Mouse (Mus musculus) megakaryocyte, adult 5-6 weeks (primary cell): ENCODE results near the gene Arhgef12. TPM values are rescaled to one million over a fixed set of nuclear protein-coding genes. Genes with fewer than 3 reads are reported as not detected.

Experiments used
- ATAC-seq: 2 replicates; pipeline ENCODE4 v1.8.0; 2016; ENCODE audit warnings: mild to moderate bottlenecking, inconsistent platforms; ENCODE audit not compliant: poor library complexity, severe bottlenecking
- total RNA-seq, 2 experiments: library from RNA; stranded (forward) in 1 of 2; stranded (reverse) in 1 of 2; fragments of 153-499, 151-499 nt in 1 of 2; fragments of 221-1000, 200-1000 nt in 1 of 2; gene quantifications; 2 replicates each; pipeline versions ENCODE4 v1.2.3 to v1.2.4; 2015 to 2017

The Arhgef12 gene
- total RNA-seq, 2 experiments from 2014 or later = 0.78 to 1.1 TPM

- ATAC-seq = no peak
Observed at GRCm38 (mm10) chr9:43083441-43084055, 23.5 kb downstream of the Arhgef12 start.

GRCm38 (mm10) chr9:43078711-43079110 is 28.3 kb downstream of the Arhgef12 start:
- ATAC-seq = no peak

GRCm38 (mm10) chr9:43076163-43076562 is 30.9 kb downstream of the Arhgef12 start:
- no peak for ATAC-seq

GRCm38 (mm10) chr9:43074611-43075010 is 32.4 kb downstream of the Arhgef12 start:
- no peak for ATAC-seq

DNA sequence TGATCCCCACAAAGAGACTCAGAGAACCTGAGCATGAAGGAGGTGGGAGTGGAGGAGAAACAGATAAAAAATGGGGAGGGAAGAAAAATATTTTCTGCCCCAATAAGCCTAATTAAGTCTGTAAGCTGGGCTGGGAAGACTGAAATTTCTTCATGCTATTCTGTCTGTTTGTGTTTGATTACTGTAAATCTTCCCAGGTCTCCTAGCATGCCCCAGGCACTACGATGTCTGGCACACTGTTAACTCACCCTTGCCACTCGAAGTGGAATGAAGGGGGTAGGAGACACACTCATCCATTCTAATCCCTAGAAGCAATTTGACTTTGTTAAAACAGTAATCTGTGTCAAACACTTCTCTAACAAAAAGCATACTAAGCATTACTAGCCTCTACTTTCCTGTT is 35.3 kb downstream of the Arhgef12 start:
- ATAC-seq = no peak

GRCm38 (mm10) chr9:43071176-43071575 is 35.9 kb downstream of the Arhgef12 start:
- no peak for ATAC-seq

GRCm38 (mm10) chr9:43070566-43070965 is 36.5 kb downstream of the Arhgef12 start:
- ATAC-seq = no peak

- no peak for ATAC-seq
Observed at GRCm38 (mm10) chr9:43070153-43070552, 36.9 kb downstream of the Arhgef12 start.

GRCm38 (mm10) chr9:43067896-43068295 is 39.1 kb downstream of the Arhgef12 start:
- no peak for ATAC-seq

DNA sequence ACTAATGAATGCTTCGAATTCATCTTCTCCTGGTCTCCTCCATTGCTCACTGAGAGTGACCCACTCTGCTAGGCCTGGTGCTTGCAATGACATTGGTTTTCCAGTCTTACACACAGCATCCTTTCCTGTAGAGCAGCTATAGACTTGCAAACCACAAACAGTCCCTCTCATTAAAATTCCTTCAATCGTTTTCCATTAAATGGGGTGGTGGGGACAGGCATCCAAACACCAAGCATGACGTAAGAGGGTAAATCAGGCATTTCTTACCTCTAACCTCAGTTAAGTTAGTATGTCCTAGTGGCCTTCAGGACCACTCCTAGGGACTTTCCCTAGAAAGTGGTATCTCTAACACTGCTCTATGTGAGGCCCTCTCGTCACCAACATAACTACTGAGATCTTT is 41.8 kb downstream of the Arhgef12 start:
- no peak for ATAC-seq

GRCm38 (mm10) chr9:43061545-43061944 is 45.5 kb downstream of the Arhgef12 start:
- ATAC-seq = no peak

DNA sequence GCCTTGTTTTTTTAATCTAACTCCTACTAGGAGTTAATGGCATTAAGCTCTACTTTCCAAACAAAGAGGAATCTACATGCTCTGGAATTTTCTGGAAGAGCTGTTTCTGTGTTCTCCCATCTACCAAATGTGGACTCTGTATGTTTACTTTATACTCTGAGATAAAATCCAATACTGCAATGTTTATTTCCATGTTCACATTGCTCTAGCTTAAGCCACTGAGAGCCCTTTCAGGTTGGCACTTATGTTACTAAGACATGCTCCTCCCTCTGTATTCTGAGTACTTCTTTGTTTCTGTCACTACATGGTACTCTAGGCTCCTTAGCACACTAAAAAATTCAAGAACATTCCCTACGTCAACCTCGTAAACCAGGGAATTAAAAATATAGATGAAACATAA is 56.6 kb downstream of the Arhgef12 start:
- no peak for ATAC-seq

- ATAC-seq = no peak
Observed at GRCm38 (mm10) chr9:43044481-43044880, 62.6 kb downstream of the Arhgef12 start.

DNA sequence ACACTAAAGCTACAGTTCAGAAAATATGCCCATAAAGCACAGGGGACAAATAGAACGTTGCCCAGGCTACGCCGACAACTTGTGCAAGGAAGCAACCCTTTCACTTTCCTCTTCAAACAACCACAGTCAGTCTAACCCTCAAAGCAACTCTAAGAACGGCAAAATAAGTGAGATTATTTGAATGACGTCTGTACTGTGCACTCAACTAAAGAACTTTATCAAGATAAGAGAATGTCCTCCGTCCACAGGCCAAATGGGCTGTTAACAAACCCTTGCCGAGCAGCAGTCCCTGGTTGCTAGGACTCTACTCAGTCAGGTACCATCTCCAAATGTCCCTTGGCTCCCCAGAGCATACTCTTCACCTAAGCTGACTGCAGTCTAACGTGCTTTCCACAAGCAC is 68.6 kb downstream of the Arhgef12 start:
- no peak for ATAC-seq

GRCm38 (mm10) chr9:43035208-43035607 is 71.8 kb downstream of the Arhgef12 start:
- ATAC-seq = no peak

DNA sequence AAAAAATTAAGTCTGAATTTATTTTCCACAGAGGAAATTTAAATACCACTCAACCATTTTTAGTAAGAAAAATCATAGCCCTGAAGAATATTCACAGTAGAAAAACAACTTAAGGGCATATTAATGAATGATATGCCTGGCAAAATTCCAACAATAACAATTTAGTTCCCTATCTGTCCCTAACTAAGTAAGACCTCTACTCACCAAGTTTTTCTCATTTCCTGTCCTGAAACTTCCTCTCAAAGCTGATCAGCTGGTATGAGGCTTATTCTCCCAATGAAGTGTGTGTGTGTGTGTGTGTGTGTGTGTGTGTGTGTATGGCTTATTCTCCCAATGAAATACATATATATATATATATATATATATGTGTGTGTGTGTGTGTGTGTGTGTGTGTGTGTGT is 72.8 kb downstream of the Arhgef12 start:
- no peak for ATAC-seq

- no peak for ATAC-seq
Observed at GRCm38 (mm10) chr9:43027757-43028156, 79.3 kb downstream of the Arhgef12 start.

DNA sequence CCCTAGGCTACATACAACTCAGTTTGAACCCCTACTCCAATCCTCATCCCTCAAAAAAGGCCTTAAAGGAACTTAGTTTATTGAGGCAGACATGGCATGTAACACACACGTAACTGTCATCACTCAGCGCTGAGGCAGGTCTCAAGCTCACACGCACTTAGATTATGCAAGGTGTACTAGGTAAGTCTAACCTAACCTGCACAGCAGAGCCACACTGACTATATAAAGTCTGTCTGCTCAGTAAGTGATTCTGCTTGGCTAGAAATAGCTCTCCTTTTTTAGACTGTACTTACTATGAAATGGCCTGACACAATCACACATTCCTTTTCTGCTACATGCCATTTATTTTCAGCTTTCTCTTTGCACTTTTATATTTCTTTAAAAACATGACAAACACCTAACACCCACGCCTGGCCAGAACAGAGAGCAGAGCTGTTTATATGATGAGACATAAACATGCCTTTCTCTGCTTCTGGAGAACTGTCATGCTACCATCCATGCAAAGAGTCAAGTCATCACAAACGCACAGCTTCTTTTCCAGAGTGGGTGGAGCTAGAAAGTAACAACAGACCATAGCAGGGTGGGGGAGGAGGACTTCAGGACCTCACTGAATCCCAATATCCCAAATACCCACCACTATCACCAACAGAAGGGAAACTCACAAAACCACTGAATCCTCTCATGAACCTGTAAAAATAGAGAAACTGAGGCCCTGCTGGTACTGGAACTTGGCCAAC is 85.4 kb downstream of the Arhgef12 start:
- no peak for ATAC-seq

DNA sequence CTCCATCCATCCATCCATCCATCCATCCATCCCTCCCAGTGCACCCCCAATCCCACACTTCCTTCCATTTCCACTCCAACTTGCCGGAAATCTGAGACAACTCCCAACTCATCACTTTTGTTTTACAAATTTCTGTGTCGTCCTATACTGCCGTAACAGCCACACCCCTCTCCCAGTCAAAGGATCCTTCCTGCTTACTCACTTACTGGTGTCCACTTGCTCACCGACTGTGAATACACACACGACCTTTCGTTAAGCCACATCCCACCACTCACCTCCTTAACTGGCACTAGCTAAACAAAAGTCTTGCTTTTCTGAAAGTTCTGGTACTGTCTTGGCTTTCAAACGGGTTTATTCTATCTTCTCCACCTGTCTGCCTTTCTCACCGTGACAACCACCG is 87.4 kb downstream of the Arhgef12 start:
- no peak for ATAC-seq

DNA sequence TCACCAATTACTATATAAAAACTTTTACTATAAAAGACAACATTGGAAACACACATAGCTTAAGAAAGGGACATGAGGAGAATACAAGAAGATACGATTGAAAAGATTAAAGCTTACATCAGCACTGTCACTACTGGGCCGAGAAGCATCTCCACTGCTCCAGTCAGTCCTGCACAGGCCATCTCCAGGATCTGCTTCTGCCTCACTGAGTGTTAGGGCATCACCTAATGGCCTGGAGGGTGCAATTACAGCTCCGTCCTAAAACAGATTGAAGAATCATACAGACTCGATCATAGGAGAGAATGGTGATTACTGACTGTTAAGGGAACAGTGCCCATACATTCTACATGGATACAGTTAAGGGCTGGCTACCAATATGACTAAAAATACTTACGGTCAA is 91.3 kb downstream of the Arhgef12 start:
- no peak for ATAC-seq

DNA sequence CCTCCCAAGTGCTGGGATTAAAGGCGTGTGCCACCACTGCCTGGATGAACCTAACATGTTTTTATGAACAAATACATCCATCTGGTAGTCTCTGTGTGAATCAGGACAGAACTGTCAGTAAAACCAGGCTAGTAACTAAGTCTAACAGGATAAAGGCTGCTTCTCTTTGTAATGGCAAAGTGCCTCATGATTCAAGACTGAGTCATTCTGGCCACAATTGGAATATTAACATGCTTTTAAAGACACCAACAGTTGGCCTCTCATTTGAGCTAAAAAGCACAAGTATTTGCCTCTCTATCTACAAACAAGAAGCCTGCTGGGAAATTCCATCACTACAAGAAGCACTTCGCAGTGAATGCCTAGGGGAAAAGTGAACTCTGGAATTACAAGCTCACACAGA is 91.7 kb downstream of the Arhgef12 start:
- no peak for ATAC-seq

- ATAC-seq = no peak
Observed at GRCm38 (mm10) chr9:43014886-43015285, 92.2 kb downstream of the Arhgef12 start.

DNA sequence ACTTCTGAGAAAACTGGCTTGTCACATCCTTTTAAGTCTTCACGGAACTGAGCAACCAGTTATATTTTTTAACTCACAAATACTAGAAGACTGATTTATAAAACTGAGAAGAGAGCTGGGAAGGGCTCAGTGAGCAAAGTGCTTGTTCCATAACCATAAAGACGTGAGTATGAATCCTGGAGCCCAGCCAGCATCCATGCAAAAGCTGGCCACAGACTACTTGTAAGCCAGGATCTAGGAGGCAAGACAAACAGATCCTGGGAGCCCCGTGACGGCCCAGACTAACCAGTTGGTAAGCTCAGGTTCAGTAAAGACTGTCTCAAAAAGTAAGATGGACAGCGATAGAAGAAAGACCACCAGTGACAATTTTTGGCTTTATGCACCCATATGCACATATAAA is 94.5 kb downstream of the Arhgef12 start:
- ATAC-seq = no peak
